Mouse (Mus musculus): ENCODE results near the gene Adam11. TPM values are rescaled to one million over a fixed set of nuclear protein-coding genes. Genes with fewer than 3 reads are reported as not detected.

Adam11 gene
- polyA plus RNA-seq, 1 experiment from 2014 or later: 0.80 TPM

- H3K9ac ChIP-seq (ENCODE audit: low read depth, low read length): no peak overlapping the region
- 74% methylated on average over 4 of the region's 4 CpGs for WGBS
- no peaks in the 10 kb centered on the region for H3K27me3 ChIP-seq (replicated peaks; ENCODE audit: control insufficient read depth, insufficient read depth, low read length)
- H3K27ac ChIP-seq (ENCODE audit: low read depth, low read length): no peak overlapping the region; the same call in 1 of the 2 replicates
- H3K9me3 ChIP-seq (ENCODE audit: control insufficient read depth): no peaks in the 10 kb centered on the region
- H3K4me3 ChIP-seq (ENCODE audit: low read depth, low read length): no peak overlapping the region
- H3K36me3 ChIP-seq (ENCODE audit: control insufficient read depth, insufficient read depth): no peaks in the 10 kb centered on the region
- ATAC-seq: no peak
- TF ChIP-seq CTCF (IDR thresholded peaks at IDR 0.05; ENCODE audit: low read depth): no peak
- no peak overlapping the region for H3K4me2 ChIP-seq (replicated peaks; ENCODE audit: low read depth)
- no peaks in the 10 kb centered on the region for H3K4me1 ChIP-seq (replicated peaks; ENCODE audit: control insufficient read depth, insufficient read depth, low read length)
These were observed 12.9 kb upstream of the Adam11 start for GRCm38 (mm10) chr11:102748381-102748780.

GRCm38 (mm10) chr11:102749712-102750111 is 11.5 kb upstream of the Adam11 start:
- no peak for ATAC-seq
- Histone ChIP-seq H3K4me2 (replicated peaks; ENCODE audit: low read depth) (no peak overlapping the region), H3K27me3 (replicated peaks; ENCODE audit: control insufficient read depth, insufficient read depth, low read length) (no peaks in the 10 kb centered on the region), H3K27ac (ENCODE audit: low read depth, low read length) (no peak overlapping the region), H3K36me3 (ENCODE audit: control insufficient read depth, insufficient read depth) (no peaks in the 10 kb centered on the region), H3K9ac (ENCODE audit: low read depth, low read length) (no peak overlapping the region), H3K4me3 (ENCODE audit: low read depth, low read length) (no peak overlapping the region), H3K4me1 (replicated peaks; ENCODE audit: control insufficient read depth, insufficient read depth, low read length) (no peaks in the 10 kb centered on the region), H3K9me3 (ENCODE audit: control insufficient read depth) (no peaks in the 10 kb centered on the region)
- no peak for TF ChIP-seq CTCF (IDR thresholded peaks at IDR 0.05; ENCODE audit: low read depth)
- WGBS: 81% methylated on average over 2 of the region's 2 CpGs

- Histone ChIP-seq H3K9me3 (ENCODE audit: control insufficient read depth) (no peaks in the 10 kb centered on the region), H3K9ac (ENCODE audit: low read depth, low read length) (no peak overlapping the region), H3K4me2 (replicated peaks; ENCODE audit: low read depth) (no peak overlapping the region), H3K27me3 (replicated peaks; ENCODE audit: control insufficient read depth, insufficient read depth, low read length) (no peaks in the 10 kb centered on the region), H3K27ac (ENCODE audit: low read depth, low read length) (no peak overlapping the region), H3K36me3 (ENCODE audit: control insufficient read depth, insufficient read depth) (no peaks in the 10 kb centered on the region), H3K4me3 (ENCODE audit: low read depth, low read length) (no peak overlapping the region), H3K4me1 (replicated peaks; ENCODE audit: control insufficient read depth, insufficient read depth, low read length) (no peaks in the 10 kb centered on the region)
- ATAC-seq: no peak
- no peak for TF ChIP-seq CTCF (IDR thresholded peaks at IDR 0.05; ENCODE audit: low read depth)
- WGBS: 70% methylated on average over 13 of the region's 13 CpGs
These were observed 8.2 kb upstream of the Adam11 start for GRCm38 (mm10) chr11:102752896-102753590.

DNA sequence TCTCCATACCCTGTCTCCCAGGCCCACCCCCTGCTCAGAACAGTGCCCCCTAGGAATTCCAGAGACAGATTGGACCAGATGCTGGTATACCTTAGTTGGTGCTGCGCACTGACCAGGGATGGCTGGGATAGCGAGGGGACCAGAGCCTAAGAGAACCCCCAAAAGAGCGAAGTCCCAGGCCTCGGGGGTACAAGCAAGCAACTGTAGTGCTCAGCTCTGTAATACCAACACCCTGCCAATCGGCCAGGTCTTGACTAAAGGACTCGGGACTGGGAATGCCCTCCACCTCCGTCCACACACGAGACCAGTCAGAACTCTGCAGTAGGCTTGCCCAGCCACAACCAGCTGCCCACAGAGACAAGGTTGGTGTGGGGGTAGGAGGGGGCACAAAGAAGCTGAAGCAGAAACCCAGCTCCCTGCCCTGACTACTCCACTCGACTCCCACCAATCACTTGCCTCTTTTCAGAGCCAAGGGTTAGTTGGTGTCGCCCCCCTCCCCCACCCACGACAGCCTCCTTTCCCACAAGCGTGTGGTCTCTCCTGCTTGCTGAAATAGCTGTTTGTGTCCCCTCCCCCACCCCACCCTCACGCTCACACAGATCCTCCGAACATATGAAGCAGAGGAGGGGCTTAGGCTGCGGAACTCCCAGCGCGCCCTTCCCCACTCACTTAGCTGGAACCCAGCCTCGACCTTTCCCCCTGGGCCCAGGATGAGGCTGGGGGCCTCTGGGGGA is 7.5 kb upstream of the Adam11 start:
- no peak overlapping the region for H3K9ac ChIP-seq (ENCODE audit: low read depth, low read length)
- no peaks in the 10 kb centered on the region for H3K36me3 ChIP-seq (ENCODE audit: control insufficient read depth, insufficient read depth)
- TF ChIP-seq CTCF (IDR thresholded peaks at IDR 0.05; ENCODE audit: low read depth): no peak
- no peaks in the 10 kb centered on the region for H3K9me3 ChIP-seq (ENCODE audit: control insufficient read depth)
- ATAC-seq: no peak
- no peak overlapping the region for H3K4me3 ChIP-seq (ENCODE audit: low read depth, low read length)
- no peaks in the 10 kb centered on the region for H3K4me1 ChIP-seq (replicated peaks; ENCODE audit: control insufficient read depth, insufficient read depth, low read length)
- H3K4me2 ChIP-seq (replicated peaks; ENCODE audit: low read depth): peak overlapping the region; percentile 24
- 50% methylated on average over 18 of the region's 18 CpGs for WGBS
- no peak overlapping the region for H3K27ac ChIP-seq (ENCODE audit: low read depth, low read length)
- H3K27me3 ChIP-seq (replicated peaks; ENCODE audit: control insufficient read depth, insufficient read depth, low read length): no peaks in the 10 kb centered on the region

DNA sequence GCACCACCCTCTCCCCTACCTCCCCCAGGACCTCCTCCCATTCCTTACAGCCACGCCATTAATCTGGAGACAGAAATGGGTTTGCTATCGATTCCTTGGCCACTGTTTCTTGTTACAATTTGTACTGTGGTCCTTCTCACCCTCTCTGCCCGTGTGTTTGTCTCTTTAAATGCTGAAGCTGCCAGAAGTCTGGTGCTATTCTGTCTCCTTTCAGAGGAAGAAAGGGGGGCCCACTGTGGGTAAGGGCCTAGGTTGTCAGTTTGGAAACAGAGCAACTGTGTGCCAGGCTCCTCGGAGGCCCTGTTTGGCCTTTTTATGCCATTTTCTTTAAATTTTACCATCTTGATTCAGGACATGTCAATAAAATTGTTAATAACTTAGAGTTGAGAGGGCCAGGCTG is 6.8 kb upstream of the Adam11 start:
- WGBS: 32% methylated on average over 4 of the region's 4 CpGs
- Histone ChIP-seq H3K9ac (ENCODE audit: low read depth, low read length) (no peak overlapping the region), H3K4me3 (ENCODE audit: low read depth, low read length) (no peak overlapping the region), H3K4me1 (replicated peaks; ENCODE audit: control insufficient read depth, insufficient read depth, low read length) (no peaks in the 10 kb centered on the region), H3K27me3 (replicated peaks; ENCODE audit: control insufficient read depth, insufficient read depth, low read length) (no peaks in the 10 kb centered on the region), H3K27ac (ENCODE audit: low read depth, low read length) (no peak overlapping the region), H3K4me2 (replicated peaks; ENCODE audit: low read depth) (peak overlapping the region; percentile 24), H3K36me3 (ENCODE audit: control insufficient read depth, insufficient read depth) (no peaks in the 10 kb centered on the region), H3K9me3 (ENCODE audit: control insufficient read depth) (no peaks in the 10 kb centered on the region)
- ATAC-seq: no peak
- TF ChIP-seq CTCF (IDR thresholded peaks at IDR 0.05; ENCODE audit: low read depth): no peak

GRCm38 (mm10) chr11:102755391-102755790 is 5.8 kb upstream of the Adam11 start:
- ATAC-seq: no peak
- H3K4me3 ChIP-seq (ENCODE audit: low read depth, low read length): no peak overlapping the region
- H3K4me2 ChIP-seq (replicated peaks; ENCODE audit: low read depth): no peak overlapping the region
- H3K9me3 ChIP-seq (ENCODE audit: control insufficient read depth): no peaks in the 10 kb centered on the region
- no peaks in the 10 kb centered on the region for H3K36me3 ChIP-seq (ENCODE audit: control insufficient read depth, insufficient read depth)
- no peak overlapping the region for H3K9ac ChIP-seq (ENCODE audit: low read depth, low read length)
- H3K27ac ChIP-seq (ENCODE audit: low read depth, low read length): no peak overlapping the region
- no peak for TF ChIP-seq CTCF (IDR thresholded peaks at IDR 0.05; ENCODE audit: low read depth)
- no peaks in the 10 kb centered on the region for H3K4me1 ChIP-seq (replicated peaks; ENCODE audit: control insufficient read depth, insufficient read depth, low read length)
- WGBS: 77% methylated on average over 7 of the region's 7 CpGs
- no peaks in the 10 kb centered on the region for H3K27me3 ChIP-seq (replicated peaks; ENCODE audit: control insufficient read depth, insufficient read depth, low read length)

Measured in intestine, postnatal 0 days (tissue).